Mouse (Mus musculus): Measurements from ENCODE around the gene Dctn1.

- no peak for TF ChIP-seq CTCF (IDR thresholded peaks at IDR 0.05; ENCODE audit: control insufficient read depth, insufficient read depth, insufficient read length)
- no peak for TF ChIP-seq MYOG (IDR thresholded peaks at IDR 0.05; ENCODE audit: control insufficient read depth, extremely low read depth, insufficient read length)
Observed at GRCm38 (mm10) chr6:83122961-83123360, 42.8 kb upstream of the Dctn1 start.
